Mouse (Mus musculus) adrenal gland, adult (tissue): ENCODE measurements around the gene Sh2b3.

Experiments used
- DNase-seq, 2 experiments: peaks; one replicate each; pipeline ENCODE4 v3.0.0; 2022 to 2023; ENCODE audit warnings: low spot score in 1 of 2; ENCODE audit not compliant: inconsistent age in 2 of 2

The Sh2b3 gene

GRCm38 (mm10) chr5:121807186-121807585 lies 30.3 kb downstream of the Sh2b3 start:
- DNase-seq, result peak; percentile 27 to 61

GRCm38 (mm10) chr5:121798447-121798846 lies 39.0 kb downstream of the Sh2b3 start:
- DNase-seq, result no peak

- no peak for DNase-seq
These were observed 41.6 kb downstream of the Sh2b3 start for GRCm38 (mm10) chr5:121795800-121796199.

GRCm38 (mm10) chr5:121791026-121791425 lies 46.4 kb downstream of the Sh2b3 start:
- no peak for DNase-seq

- peak; percentile 66 to 85 for DNase-seq
These were observed 53.5 kb downstream of the Sh2b3 start for GRCm38 (mm10) chr5:121783862-121784500.

- DNase-seq, result no peak
These were observed 55.0 kb downstream of the Sh2b3 start for GRCm38 (mm10) chr5:121782467-121782866.

GRCm38 (mm10) chr5:121780180-121780579 lies 57.3 kb downstream of the Sh2b3 start:
- no peak for DNase-seq

- DNase-seq, result peak in 1 of 2 experiments; percentile 18
These were observed 58.8 kb downstream of the Sh2b3 start for GRCm38 (mm10) chr5:121778485-121779119.

- DNase-seq, result no peak
These were observed 65.8 kb downstream of the Sh2b3 start for GRCm38 (mm10) chr5:121771611-121772010.

- DNase-seq, result no peak
These were observed 67.6 kb downstream of the Sh2b3 start for GRCm38 (mm10) chr5:121769827-121770226.

GRCm38 (mm10) chr5:121767564-121767963 lies 69.9 kb downstream of the Sh2b3 start:
- DNase-seq, result no peak

- DNase-seq, result peak in 1 of 2 experiments; percentile 52
These were observed 71.2 kb downstream of the Sh2b3 start for GRCm38 (mm10) chr5:121766038-121766773.
